Mouse (Mus musculus) induced T-regulatory cell, adult 2 months (primary cell): ENCODE results near the gene Atp13a3.
A peak's percentile ranks its signal among the peaks of the same experiment; 100 is the strongest.

Source experiments
- DNase-seq: peaks from one replicate; pipeline ENCODE4 v3.0.0-alpha.2; 2012; ENCODE audit warnings: low read depth

The Atp13a3 gene

GRCm38 (mm10) chr16:30314236-30314635 is 91.5 kb downstream of the Atp13a3 start:
- peak; percentile 60 for DNase-seq

DNA sequence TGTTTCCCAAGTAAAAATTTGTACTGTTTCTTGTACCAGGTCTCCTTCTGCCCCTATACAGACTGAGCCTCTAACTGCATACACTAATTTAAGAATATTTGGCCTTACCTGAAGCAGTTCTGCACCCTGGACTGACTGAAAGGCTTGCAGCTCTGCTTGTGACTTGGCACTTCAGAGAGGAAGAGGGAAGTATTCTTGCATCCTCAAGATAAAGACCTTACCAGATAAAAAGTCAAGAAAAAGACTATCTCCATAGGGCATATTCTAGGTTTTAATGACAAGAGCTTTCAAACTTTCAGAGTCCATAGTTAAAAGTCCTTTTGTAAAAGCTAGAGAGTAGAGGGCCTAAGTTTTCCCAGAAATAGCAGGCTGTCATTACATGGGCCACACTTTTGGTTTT is 95.1 kb downstream of the Atp13a3 start, which contains the start of gene Gp5:
TSS of gene Gp5 (minus strand) at position 133 of the 400 bp plus-strand sequence.
- DNase-seq = no peak

DNA sequence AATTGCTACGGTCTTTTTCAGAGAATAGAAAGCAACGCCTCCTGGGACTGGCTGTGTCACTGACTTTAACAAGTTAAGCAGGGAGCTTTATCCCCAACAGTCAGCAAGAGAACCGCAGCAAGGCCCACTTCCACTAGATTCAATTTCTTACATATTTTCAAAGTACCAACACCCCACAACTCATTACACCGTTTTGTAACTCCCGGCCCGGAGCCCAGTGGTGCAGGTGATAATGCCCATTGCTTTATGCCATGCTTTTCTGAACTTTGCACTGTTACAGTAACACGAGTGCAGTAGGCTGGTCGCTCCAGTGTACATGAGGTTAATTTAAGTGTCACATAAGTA is 95.6 kb downstream of the Atp13a3 start:
- no peak for DNase-seq

- DNase-seq = peak; percentile 50
These were observed 96.2 kb downstream of the Atp13a3 start for GRCm38 (mm10) chr16:30309395-30310170.

DNA sequence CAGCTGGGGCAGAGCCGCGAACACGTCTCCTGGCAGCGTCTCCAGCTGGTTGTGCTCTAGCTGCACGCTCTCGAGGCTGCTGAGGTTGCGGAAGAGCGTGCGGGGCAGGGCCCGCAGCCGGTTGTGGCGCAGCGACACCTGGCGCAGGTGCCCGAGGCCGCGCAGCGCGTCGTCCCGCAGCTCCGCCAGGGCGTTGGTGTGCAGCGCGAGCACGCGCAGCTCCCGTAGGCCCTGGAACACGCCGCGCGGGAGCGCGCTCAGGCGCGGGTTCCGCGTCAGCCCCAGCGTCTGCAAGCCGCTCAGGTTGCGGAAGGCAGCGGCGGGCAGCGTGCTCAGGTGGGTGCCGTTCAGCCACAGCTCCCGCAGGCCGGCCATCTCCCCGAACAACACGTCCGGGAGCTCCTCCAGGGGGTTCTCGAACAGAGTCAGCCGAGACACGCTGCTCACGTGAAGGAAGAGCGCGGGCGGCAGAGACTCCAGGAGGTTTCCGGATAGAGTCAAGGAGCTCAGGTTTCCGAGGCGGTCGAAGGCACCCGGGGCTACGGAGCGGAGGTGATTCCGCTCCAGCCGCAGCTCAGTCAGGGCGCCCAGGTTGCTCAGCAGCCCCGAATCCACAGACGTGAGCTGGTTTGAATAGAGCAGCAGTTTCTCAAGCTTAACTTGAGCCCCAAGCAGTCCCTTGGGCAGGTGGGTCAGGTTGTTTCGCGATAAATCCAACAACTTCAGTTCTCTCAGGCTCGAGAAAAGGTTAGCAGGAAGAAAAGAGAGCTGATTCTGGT is 97.0 kb downstream of the Atp13a3 start:
- DNase-seq = peak; percentile 70

- no peak for DNase-seq
These were observed 97.7 kb downstream of the Atp13a3 start for GRCm38 (mm10) chr16:30307961-30308615.

- DNase-seq = no peak
These were observed 98.5 kb downstream of the Atp13a3 start for GRCm38 (mm10) chr16:30307306-30307705.

DNA sequence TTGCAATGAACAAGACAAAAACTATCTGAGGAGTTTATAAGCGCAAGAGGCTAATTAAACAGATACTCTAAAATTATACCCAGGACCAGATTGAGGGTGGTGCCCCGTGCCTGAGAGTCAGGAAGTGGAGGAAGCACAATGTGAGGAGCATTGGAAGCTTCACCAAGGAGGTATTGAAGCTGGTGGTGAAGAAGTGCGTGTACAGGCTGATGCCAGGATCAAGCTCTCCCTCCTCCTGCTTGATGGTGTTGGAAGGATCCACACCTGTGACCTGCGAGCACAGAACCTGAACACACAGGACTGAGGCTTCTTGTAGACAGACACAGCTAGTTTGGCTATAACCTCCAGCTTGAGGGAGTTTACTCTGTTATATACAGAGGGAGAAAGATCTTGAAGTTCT is 99.7 kb downstream of the Atp13a3 start:
- DNase-seq = no peak

DNA sequence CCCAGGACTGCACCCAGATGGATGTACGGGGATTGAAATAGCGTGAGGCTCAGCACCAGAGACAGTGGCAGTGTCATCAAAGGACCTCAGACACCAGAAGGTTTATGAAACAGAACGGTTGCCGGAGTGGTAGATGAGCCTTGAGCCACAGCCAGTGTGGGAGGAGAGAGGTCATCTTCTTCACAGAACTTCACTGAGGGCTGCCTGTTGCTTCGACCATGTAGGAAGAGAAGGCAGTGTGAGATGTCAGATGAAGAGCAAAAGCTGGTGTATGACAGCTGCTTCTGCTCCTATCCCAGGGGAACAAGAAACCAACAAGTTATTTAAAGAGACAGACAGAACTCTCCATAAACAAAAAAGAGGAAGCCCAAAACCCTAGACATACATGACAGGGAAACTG is 101.5 kb downstream of the Atp13a3 start:
- DNase-seq = no peak

GRCm38 (mm10) chr16:30303411-30303810 is 102.4 kb downstream of the Atp13a3 start:
- no peak for DNase-seq

GRCm38 (mm10) chr16:30302686-30303085 is 103.1 kb downstream of the Atp13a3 start:
- no peak for DNase-seq

DNA sequence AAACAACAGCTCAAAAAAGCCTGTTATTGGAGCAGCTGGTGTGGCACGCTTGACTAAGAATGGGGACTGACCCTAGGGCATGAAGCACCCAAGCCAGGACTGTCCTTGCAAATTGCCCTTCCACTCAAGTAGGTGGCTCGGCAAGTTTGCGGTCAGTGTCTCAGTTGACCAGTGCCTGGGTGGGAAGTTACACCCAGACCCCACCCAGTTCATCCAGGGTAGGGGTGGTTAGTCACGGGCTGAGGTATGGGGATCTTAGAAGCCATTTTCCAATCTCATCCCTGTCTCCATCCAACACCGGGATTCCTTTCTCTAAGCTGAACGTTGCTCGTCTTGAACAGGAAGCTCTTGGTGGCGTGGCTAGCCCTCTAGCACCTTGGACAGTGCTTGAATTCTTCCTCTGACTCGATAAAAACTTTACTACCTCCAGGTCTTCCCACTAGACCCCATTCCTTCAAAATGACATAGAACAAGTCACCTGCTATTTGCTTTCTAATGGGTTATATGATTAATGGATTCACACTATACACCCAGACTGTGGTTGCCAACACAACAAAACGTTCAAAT is 106.0 kb downstream of the Atp13a3 start:
- DNase-seq = no peak

GRCm38 (mm10) chr16:30297450-30297849 is 108.3 kb downstream of the Atp13a3 start:
- no peak for DNase-seq

DNA sequence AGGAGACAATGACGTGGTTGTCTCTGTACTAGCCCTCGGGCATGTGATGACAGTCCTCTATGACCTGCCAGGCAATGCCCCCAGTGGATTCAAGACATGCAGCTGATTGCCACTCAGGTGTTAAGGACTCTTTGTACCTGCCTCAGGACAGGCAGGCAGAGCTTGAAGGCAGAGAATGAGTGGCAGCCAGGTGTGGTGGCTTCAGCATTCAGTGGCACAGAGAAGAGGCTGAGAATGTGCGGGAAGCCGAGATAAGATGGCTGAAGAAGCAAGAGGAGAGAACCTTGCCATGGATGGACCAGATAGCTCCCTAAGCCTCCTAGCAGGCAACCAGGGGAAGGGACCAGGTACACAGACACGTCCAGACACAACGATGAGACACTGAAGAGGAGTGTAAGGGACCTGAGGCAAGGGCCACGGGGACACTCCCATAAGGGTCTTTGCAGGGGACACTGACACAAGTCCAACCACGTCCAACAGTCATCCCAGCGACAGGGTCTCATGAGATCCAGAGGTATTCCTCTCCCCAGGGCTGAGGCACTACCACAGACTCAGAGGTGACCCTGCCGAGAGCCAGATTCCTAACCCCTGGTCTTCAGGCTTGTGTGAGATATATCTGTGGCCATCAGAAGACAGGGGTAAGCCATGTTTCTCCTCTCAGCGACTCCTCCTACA is 109.0 kb downstream of the Atp13a3 start:
- no peak for DNase-seq

- no peak for DNase-seq
These were observed 110.7 kb downstream of the Atp13a3 start for GRCm38 (mm10) chr16:30295106-30295505.

DNA sequence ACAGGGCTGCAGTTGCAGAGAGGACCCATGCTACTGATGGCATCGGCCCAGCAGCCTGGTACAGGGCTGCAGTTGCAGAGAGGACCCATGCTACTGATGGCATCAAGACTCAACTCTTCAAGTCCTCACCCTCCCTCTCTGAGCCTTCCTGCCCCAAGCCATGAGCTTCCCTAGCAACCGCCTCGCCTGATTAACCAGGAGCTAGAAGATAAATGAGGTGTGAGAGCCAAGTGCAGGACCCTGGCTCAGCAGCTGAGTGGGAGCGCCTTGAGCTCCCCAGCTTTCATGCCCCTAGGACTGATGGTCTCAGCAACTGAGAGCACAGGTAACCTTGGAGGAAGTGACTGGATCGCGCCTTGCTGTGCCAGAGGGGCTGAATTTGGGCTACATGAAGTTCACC is 115.3 kb downstream of the Atp13a3 start:
- no peak for DNase-seq

DNA sequence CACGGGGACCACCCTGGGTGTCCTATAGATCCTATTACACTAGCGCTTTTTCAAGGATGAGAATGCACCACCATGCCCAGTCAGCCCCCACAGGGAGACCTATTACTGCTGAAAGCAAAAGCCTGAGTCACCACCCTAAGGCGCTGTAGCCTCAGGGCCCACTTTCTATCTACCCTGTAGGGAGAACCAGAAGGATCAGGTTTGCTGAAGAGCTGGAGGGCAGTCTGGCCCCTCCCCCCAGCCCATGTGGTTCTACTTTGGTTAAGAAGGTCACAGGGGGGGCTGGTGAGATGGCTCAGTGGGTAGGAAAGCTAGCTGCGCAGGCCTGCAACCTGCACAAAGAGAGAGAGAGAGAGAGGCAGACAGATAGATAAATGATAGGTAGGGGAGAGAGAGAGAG is 120.1 kb downstream of the Atp13a3 start:
- no peak for DNase-seq

DNA sequence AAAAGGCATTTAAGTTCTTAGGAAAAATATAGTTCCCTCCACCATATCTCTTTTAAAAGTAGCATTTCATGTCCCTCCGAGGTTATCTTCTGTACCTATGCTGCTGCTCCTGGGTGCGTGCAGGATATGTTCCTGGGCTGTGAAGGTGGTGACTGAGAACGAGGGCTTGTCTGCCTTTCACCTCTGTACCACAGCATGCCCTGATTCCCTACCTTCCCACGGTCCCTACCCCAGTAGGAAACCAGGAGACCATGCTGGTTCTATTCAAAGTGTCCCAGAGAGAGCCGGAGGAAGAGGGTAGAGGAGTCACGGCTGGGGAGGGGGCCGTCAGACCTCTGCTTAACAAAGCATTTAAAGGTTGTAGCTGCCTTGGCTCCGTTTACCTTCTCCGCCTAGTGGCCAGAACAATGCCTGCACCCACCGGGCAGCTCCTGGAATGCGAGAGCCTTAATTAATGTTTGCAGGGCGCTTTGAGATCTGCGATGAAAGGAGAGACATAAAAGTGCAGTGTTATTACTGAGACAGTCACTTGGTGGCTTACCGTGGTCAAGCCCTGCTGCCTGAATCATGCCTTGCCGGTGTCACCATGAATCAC is 121.9 kb downstream of the Atp13a3 start:
- DNase-seq = peak; percentile 53

GRCm38 (mm10) chr16:30282844-30283495 is 122.8 kb downstream of the Atp13a3 start, which contains the start of gene Lrrc15:
Gene Lrrc15, minus strand, starts transcription at chr16:30283256.
- DNase-seq = no peak

GRCm38 (mm10) chr16:30280676-30281297 is 125.0 kb downstream of the Atp13a3 start:
- DNase-seq = no peak
